Mouse (Mus musculus): ENCODE results near the gene Poln. TPM values are rescaled to one million over a fixed set of nuclear protein-coding genes. Genes with fewer than 3 reads are reported as not detected.

Gene Poln
- total RNA-seq, 2 experiments from 2014 or later: 0.67 to 0.81 TPM

DNA sequence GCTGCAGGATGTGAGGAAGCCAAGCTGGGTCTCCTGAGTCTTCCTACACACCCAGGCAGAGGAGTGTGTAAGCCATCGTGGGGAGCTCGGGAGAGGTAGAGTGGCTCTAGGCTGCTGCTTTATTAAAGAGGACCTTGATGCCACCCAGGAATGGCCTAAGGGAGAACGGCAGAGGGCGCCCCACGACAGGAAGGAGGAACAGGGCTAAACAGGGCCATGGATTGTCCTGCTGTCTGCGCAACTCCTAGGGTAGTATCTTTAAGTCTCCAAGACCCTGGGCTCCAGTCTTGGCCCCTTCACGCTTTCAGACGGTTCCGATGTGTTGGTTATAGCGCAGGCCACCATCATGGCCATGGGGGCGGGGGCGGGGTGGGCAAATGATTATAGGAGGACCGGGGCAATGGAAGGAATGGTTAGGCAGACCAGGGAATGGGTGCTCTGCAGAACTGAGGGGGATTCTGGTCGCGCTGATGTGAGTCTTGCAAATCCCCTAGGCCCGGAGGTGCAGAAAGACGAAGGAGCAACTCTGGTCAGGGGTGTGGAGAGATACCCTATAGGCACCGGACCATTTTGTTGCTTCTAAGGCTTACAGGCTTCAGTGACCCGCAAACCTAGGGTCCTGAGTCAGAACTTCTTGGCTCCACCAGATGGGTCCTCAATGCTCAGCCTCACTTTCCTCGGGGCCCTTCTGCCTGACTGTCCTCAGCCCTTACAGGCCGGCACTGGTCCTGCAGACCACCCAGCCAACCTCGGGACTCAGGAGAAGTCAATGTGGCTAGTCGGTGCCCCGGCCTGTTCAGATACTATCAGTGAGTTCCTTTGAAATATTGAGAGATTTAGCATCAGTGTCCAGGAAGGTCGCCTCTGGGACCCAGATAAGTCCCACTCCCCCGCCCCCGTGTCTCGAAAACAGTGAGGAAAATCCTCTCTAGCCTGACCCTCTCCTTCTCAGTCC lies 174.3 kb downstream of the Poln start:
- DNase-seq (ENCODE audit: low spot score in 2 of 2): peak; percentile 70 to 72

DNA sequence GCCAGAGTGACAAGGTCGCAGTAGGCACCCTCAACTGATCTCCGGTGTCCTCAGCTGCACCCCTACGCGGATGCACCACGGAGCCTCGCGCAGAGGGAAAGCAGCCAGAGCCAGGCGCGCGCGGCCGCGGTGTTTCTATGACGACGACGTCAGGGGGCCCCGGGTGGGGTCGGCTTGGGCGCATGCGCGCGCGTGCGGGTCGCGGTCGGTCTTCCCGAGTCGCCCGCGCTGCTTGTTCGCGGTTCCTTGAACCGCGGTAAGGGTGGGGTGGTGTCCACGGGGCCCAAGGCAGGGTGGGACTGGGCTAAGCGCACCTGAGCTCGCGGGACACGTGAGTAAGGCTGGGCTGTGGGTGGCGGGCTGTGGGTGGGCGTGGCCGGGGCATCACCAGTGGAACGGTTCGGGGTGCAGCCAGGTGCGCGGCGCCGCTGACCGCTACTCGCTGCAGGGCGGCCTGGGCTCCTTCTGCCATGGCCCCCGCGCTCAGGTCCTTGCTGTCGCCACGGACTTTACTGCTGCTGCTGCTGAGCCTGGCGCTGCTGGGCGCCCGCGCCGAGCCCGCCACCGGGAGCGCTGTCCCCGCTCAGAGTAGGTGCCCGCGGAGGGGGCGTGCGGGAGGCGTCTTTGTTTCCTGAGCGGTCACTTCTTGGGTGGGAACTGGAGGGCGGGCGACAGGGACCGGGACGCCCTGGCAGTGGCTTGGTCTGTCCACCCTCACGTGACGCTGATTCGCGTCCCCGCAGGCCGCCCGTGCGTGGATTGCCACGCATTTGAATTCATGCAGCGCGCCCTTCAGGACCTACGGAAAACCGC lies 185.7 kb downstream of the Poln start, which contains the start of gene Gm1673:
Gene Gm1673 (plus strand): TSS at position 125 of the 813 bp plus-strand sequence.
- DNase-seq (ENCODE audit: low spot score in 2 of 2): peak; percentile 90 to 94

- no peak for DNase-seq (ENCODE audit: low spot score in 2 of 2)
Observed at GRCm38 (mm10) chr5:33982731-33983259, 186.5 kb downstream of the Poln start.

- no peak for DNase-seq (ENCODE audit: low spot score in 2 of 2)
Observed at GRCm38 (mm10) chr5:33976267-33976666, 193.0 kb downstream of the Poln start.

GRCm38 (mm10) chr5:33974736-33975135 lies 194.5 kb downstream of the Poln start:
- no peak for DNase-seq (ENCODE audit: low spot score in 2 of 2)

- no peak for DNase-seq (ENCODE audit: low spot score in 2 of 2)
Observed at GRCm38 (mm10) chr5:33959382-33959781, 209.9 kb downstream of the Poln start.

Other genes with a start within 250 kb of the Poln start
- 10 to 100 TPM; 17.7 to 19.8 TPM for gene Nelfa, start 233.0 kb downstream of the Poln start, total RNA-seq (2021)
- 10 to 100 TPM; 89.0 to 91.6 TPM for gene Gm1673, start 186.0 kb downstream of the Poln start, total RNA-seq (2021)
- 10 to 100 TPM; 92.6 to 94.1 TPM for gene Nat8l, start 173.5 kb downstream of the Poln start, total RNA-seq (2021)
- gene Haus3, start 79 bp upstream of the Poln start, total RNA-seq (2021): 1 to 10 TPM; 5.8 to 7.5 TPM
- gene Mxd4, start 18.3 kb upstream of the Poln start, total RNA-seq (2021): 10 to 100 TPM; 79.2 to 89.4 TPM
- gene Zfyve28, start 119.0 kb upstream of the Poln start, total RNA-seq (2021): 10 to 100 TPM; 26.4 to 26.6 TPM
- under 1 TPM; 0.39 to 0.41 TPM for gene Cfap99, start 119.2 kb upstream of the Poln start, total RNA-seq (2021)
- gene Rnf4, start 166.8 kb upstream of the Poln start, total RNA-seq (2021): 10 to 100 TPM; 77.1 to 81.4 TPM
- gene Fam193a, start 200.5 kb upstream of the Poln start, total RNA-seq (2021): 10 to 100 TPM; 40.5 to 41.7 TPM